Mouse (Mus musculus): ENCODE measurements around the gene P3h4. TPM values are rescaled to one million over a fixed set of nuclear protein-coding genes. Genes with fewer than 3 reads are reported as not detected.
"Not testable (repeated sequence)": the region's sequence is repeated elsewhere in the genome, so short reads cannot be mapped to it uniquely, and the experiment has no call there.

P3h4 gene
- polyA plus RNA-seq, 1 experiment from 2014 or later: 0.10 TPM

DNA sequence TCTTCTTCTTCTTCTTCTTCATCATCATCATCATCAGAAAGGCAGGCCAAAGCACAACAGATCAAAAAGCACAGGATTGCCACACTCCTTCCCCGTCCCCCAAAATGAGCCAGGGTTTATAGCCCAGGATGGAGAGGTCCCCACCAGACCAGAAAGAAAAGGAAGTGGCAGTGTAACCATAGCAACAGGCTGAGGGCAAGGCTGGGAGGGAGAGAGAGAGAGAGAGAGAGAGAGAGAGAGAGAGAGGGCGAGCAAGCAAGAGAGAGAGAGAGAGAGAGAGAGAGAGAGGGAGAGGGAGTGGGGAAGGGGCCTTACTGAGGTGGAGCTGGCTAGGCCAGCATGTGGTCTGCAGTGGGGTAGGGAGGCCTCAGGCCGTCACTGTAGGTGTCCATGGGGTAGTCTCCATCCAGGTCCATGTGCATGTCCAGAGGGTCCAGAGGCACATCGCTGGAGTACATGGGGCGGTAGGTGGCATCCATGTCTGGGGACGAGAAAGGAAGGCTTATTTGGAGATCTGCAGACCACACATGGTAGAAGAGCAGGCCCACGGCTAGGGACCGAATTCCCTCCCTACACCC is 42.6 kb downstream of the P3h4 start:
- Histone ChIP-seq H3K79me2 (ENCODE audit: inconsistent target) (no peaks in the 10 kb centered on the region), H3K27ac (no peak overlapping the region), H3K36me3 (ENCODE audit: inconsistent target) (no peaks in the 10 kb centered on the region), H3K4me3 (ENCODE audit: inconsistent target) (no peak overlapping the region)
- WGBS (ENCODE audit: missing documents): 78% methylated on average over 8 of the region's 8 CpGs

DNA sequence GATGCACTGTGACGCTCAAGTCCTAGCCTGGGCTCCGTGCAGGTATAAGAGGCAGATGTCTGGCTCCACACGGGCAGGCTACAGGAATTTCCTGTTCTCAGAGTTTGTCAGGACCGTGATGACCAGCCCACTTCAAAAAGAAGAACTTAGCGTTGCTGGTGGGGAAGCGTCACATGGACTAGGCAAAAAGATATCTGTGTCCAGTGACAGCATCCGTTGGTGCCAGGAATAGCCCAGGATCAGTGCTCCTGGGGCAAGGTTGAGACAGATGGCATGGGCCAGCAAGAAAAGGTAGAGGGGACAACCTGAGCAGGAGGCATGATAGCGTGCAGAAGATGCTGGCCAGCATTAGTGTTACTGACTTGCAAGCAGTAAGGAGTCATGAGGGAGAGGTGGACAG is 44.8 kb downstream of the P3h4 start:
- 26% methylated on average over 8 of the region's 8 CpGs for WGBS (ENCODE audit: missing documents)
- H3K4me3 ChIP-seq (ENCODE audit: inconsistent target): no peak overlapping the region
- H3K36me3 ChIP-seq (ENCODE audit: inconsistent target): no peaks in the 10 kb centered on the region
- H3K27ac ChIP-seq: no peak overlapping the region
- H3K79me2 ChIP-seq (ENCODE audit: inconsistent target): no peaks in the 10 kb centered on the region

GRCm38 (mm10) chr11:100369145-100369544 is 45.5 kb downstream of the P3h4 start:
- Histone ChIP-seq H3K4me3 (ENCODE audit: inconsistent target) (no peak overlapping the region), H3K27ac (no peak overlapping the region), H3K36me3 (ENCODE audit: inconsistent target) (no peaks in the 10 kb centered on the region), H3K79me2 (ENCODE audit: inconsistent target) (no peaks in the 10 kb centered on the region)
- 78% methylated on average over 7 of the region's 7 CpGs for WGBS (ENCODE audit: missing documents)

DNA sequence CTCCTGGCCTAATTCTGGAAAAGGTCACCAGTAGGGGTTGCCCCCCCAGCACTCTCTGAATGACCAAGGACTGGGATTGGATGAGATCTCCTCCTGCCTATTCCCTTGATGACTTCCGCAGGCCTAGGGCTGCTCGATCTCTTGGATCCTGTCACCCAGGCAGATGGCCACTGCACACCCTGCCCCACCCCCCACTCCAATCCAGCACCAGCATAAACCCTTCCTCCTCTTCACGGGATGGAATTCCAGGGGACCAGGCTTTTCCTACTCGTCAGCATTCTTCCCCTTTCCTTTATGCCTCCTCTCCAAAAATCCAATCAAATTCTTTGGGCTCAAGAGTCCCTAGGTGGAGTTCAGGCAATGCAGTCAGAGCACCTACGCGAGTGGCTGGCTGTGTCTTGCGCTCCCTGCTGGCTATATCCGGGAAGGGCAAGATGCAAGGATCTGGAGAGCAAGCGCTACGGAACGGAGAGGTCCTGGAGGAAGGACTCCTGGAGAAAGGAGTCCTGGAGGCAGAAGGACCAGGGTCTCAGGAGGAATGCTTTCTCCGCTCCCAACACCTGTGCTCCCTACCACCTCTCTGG is 51.6 kb downstream of the P3h4 start:
- Histone ChIP-seq H3K27ac (no peak overlapping the region), H3K79me2 (ENCODE audit: inconsistent target) (no peaks in the 10 kb centered on the region), H3K4me3 (ENCODE audit: inconsistent target) (no peak overlapping the region), H3K36me3 (ENCODE audit: inconsistent target) (no peaks in the 10 kb centered on the region)
- WGBS (ENCODE audit: missing documents): 12% methylated on average over 12 of the region's 12 CpGs

GRCm38 (mm10) chr11:100362209-100362978 is 52.2 kb downstream of the P3h4 start:
- WGBS (ENCODE audit: missing documents): 9% methylated on average over 8 of the region's 8 CpGs
- no peak overlapping the region for H3K27ac ChIP-seq
- H3K79me2 ChIP-seq (ENCODE audit: inconsistent target): no peaks in the 10 kb centered on the region
- no peaks in the 10 kb centered on the region for H3K36me3 ChIP-seq (ENCODE audit: inconsistent target)
- no peak overlapping the region for H3K4me3 ChIP-seq (ENCODE audit: inconsistent target)

GRCm38 (mm10) chr11:100361059-100361458 is 53.6 kb downstream of the P3h4 start:
- H3K4me3 ChIP-seq (ENCODE audit: inconsistent target); H3K27ac ChIP-seq: not testable (repeated sequence)
- WGBS (ENCODE audit: missing documents): no CpG with 5 or more reads among the region's 13 CpGs

GRCm38 (mm10) chr11:100360175-100360574 is 54.5 kb downstream of the P3h4 start:
- 44% methylated on average over 6 of the region's 6 CpGs for WGBS (ENCODE audit: missing documents)
- Histone ChIP-seq H3K27ac (no peak overlapping the region), H3K79me2 (ENCODE audit: inconsistent target) (no peaks in the 10 kb centered on the region), H3K36me3 (ENCODE audit: inconsistent target) (no peaks in the 10 kb centered on the region), H3K4me3 (ENCODE audit: inconsistent target) (no peak overlapping the region)

More at GRCm38 (mm10) chr11:100361059-100361458, 53.6 kb downstream of the P3h4 start:
- H3K36me3 ChIP-seq (ENCODE audit: inconsistent target); H3K79me2 ChIP-seq (ENCODE audit: inconsistent target): not testable (repeated sequence)

Other genes starting within 250 kb of the P3h4 start
- gene Krt9, start 221.6 kb downstream of the P3h4 start, polyA plus RNA-seq (2018): not detected in 3 replicates
- not detected in 3 replicates for gene Krt14, start 207.3 kb downstream of the P3h4 start, polyA plus RNA-seq (2018)
- not detected in 3 replicates for gene Krt16, start 165.9 kb downstream of the P3h4 start, polyA plus RNA-seq (2018)
- gene Krt17, start 153.8 kb downstream of the P3h4 start, polyA plus RNA-seq (2018): not detected in 3 replicates
- gene Krt42, start 145.0 kb downstream of the P3h4 start, polyA plus RNA-seq (2018): not detected in 3 replicates
- gene Eif1, start 95.0 kb downstream of the P3h4 start, polyA plus RNA-seq (2018): 204 to 466 TPM (median 355 TPM) in 3 replicates
- gene Gast, start 80.4 kb downstream of the P3h4 start, polyA plus RNA-seq (2018): not detected in 3 replicates
- 0.36 to 0.81 TPM in 2 of 3 replicates, not detected in the other for gene Hap1, start 58.7 kb downstream of the P3h4 start, polyA plus RNA-seq (2018)
- 2.6 to 3.1 TPM (median 2.9 TPM) in 3 replicates for gene Jup, start 17.1 kb downstream of the P3h4 start, polyA plus RNA-seq (2018)
- not detected in 3 replicates for gene Fkbp10, start 861 bp upstream of the P3h4 start, polyA plus RNA-seq (2018)
- gene Nt5c3b, start 27.0 kb upstream of the P3h4 start, polyA plus RNA-seq (2018): 10.7 to 17.3 TPM (median 13.4 TPM) in 3 replicates
- 0.07 TPM in 1 of 3 replicates, not detected in the others for gene Klhl10, start 27.1 kb upstream of the P3h4 start, polyA plus RNA-seq (2018)
- gene Klhl11, start 57.9 kb upstream of the P3h4 start, polyA plus RNA-seq (2018): 2.1 to 4.8 TPM (median 4.6 TPM) in 3 replicates
- 70.4 to 111 TPM (median 89.5 TPM) in 3 replicates for gene Acly, start 113.2 kb upstream of the P3h4 start, polyA plus RNA-seq (2018)
- 0.11 to 0.12 TPM in 2 of 3 replicates, not detected in the other for gene Ttc25, start 130.8 kb upstream of the P3h4 start, polyA plus RNA-seq (2018)
- gene Cnp, start 160.1 kb upstream of the P3h4 start, polyA plus RNA-seq (2018): 26.5 to 58.0 TPM (median 47.3 TPM) in 3 replicates
- gene Nkiras2, start 204.4 kb upstream of the P3h4 start, polyA plus RNA-seq (2018): 44.7 to 60.7 TPM (median 47.9 TPM) in 3 replicates
- 134 to 172 TPM (median 137 TPM) in 3 replicates for gene Dnajc7, start 205.3 kb upstream of the P3h4 start, polyA plus RNA-seq (2018)